Mouse (Mus musculus) liver, adult 2 months (tissue): ENCODE data around the gene Limk1. TPM values are rescaled to one million over a fixed set of nuclear protein-coding genes. Genes with fewer than 3 reads are reported as not detected.

Experiments
- DNase-seq: peaks from one replicate; pipeline ENCODE4 v3.0.0-alpha.2; 2011; ENCODE audit warnings: low read depth, low spot score; ENCODE audit errors: extremely low read depth
- H3K27ac ChIP-seq: fragments of 200-500 bp; replicated peaks from 2 replicates; pipeline ENCODE4 v1.5.1; 2012; ENCODE audit warnings: low read depth, mild to moderate bottlenecking, control low read depth, inconsistent platforms, low read length; ENCODE audit not compliant: insufficient read depth
- H3K27me3 ChIP-seq: fragments of 200-500 bp; 2 replicates; pipeline ENCODE4 v1.6.1; 2012; ENCODE audit warnings: mild to moderate bottlenecking, moderate library complexity, low read length, inconsistent platforms; ENCODE audit not compliant: control insufficient read depth, insufficient read depth
- H3K36me3 ChIP-seq: fragments of 200-500 bp; 2 replicates; pipeline ENCODE4 v1.6.1; 2012; ENCODE audit warnings: low read length, inconsistent platforms; ENCODE audit not compliant: control insufficient read depth, insufficient read depth
- H3K4me1 ChIP-seq: fragments of 200-500 bp; 2 replicates; pipeline ENCODE4 v1.6.1; 2011; ENCODE audit warnings: low read length; ENCODE audit not compliant: control insufficient read depth, insufficient read depth
- H3K4me3 ChIP-seq: fragments of 200-500 bp; 2 replicates; pipeline ENCODE4 v1.5.1; 2011; ENCODE audit warnings: low read depth, mild to moderate bottlenecking, control low read depth, low read length, moderate library complexity; ENCODE audit not compliant: insufficient read depth
- H3K79me2 ChIP-seq: fragments of 200-500 bp; 2 replicates; pipeline ENCODE4 v1.6.1; 2012; ENCODE audit warnings: inconsistent platforms, mild to moderate bottlenecking, low read length, moderate library complexity; ENCODE audit not compliant: control insufficient read depth, insufficient read depth
- H3K9ac ChIP-seq: fragments of 200-500 bp; 2 replicates; pipeline ENCODE4 v1.6.1; 2012; ENCODE audit warnings: low read depth, mild to moderate bottlenecking, control low read depth, inconsistent platforms, low read length
- CTCF ChIP-seq: fragments of 200-500 bp; IDR thresholded peaks from 2 replicates; pipeline ENCODE4 v1.5.1; 2011; ENCODE audit warnings: low read depth, low read length, control low read depth
- POLR2A ChIP-seq: fragments of 200-500 bp; IDR thresholded peaks from 2 replicates; pipeline ENCODE4 v1.6.1; 2011; ENCODE audit warnings: low read length, control low read depth; ENCODE audit not compliant: insufficient read depth; ENCODE audit errors: extremely low read depth
- WGBS: fragments of 180-500 bp; shearing (Covaris S2); methylation state at CpG from one replicate; pipeline ENCODE4 v1.1.7; 2018; 5-methylcytosine and 5-hydroxymethylcytosine counted together
- polyA plus RNA-seq: library from polyadenylated mRNA; depleted of rRNA; stranded (reverse); fragments of >200 nt; gene quantifications from 2 replicates; pipeline ENCODE4 v1.2.3, GENCODE M21; 2012
- total RNA-seq: library from RNA; depleted of rRNA; stranded (reverse); fragments of >200 nt; gene quantifications from 2 replicates; pipeline ENCODE4 v1.2.3, GENCODE M21; 2014

Limk1 gene
- total and polyA plus RNA-seq, 2 experiments: 0.83 to 2.7 TPM

- no peak for TF ChIP-seq POLR2A
- no peak for TF ChIP-seq CTCF
- 37% methylated on average over 2 of the region's 2 CpGs for WGBS
- H3K4me3 ChIP-seq: no peak overlapping the region
- H3K27ac ChIP-seq: no peak overlapping the region
- peaks cover 3% of the 10 kb centered on the region; the same call in 1 of the 2 replicates for H3K4me1 ChIP-seq
- H3K27me3 ChIP-seq: no peaks in the 10 kb centered on the region
- peak; percentile 87 for DNase-seq
- H3K9ac ChIP-seq: no peak overlapping the region
- H3K36me3 ChIP-seq: no peaks in the 10 kb centered on the region
- H3K79me2 ChIP-seq: no peaks in the 10 kb centered on the region
Measured at GRCm38 (mm10) chr5:134647394-134647793, 41.0 kb downstream of the Limk1 start.

- no peak for DNase-seq
- Histone ChIP-seq H3K79me2 (no peaks in the 10 kb centered on the region), H3K27ac (no peak overlapping the region), H3K4me1 (peaks cover 3% of the 10 kb centered on the region; the same call in 1 of the 2 replicates), H3K9ac (no peak overlapping the region), H3K27me3 (no peaks in the 10 kb centered on the region), H3K36me3 (no peaks in the 10 kb centered on the region), H3K4me3 (no peak overlapping the region)
- TF ChIP-seq POLR2A (no peak), CTCF (no peak)
- 80% methylated on average over 4 of the region's 4 CpGs for WGBS
Measured at GRCm38 (mm10) chr5:134646461-134646860, 41.9 kb downstream of the Limk1 start.

GRCm38 (mm10) chr5:134644643-134645118 lies 43.7 kb downstream of the Limk1 start:
- Histone ChIP-seq H3K4me1 (peaks cover 3% of the 10 kb centered on the region; the same call in 1 of the 2 replicates), H3K27me3 (no peaks in the 10 kb centered on the region), H3K9ac (no peak overlapping the region), H3K4me3 (no peak overlapping the region), H3K36me3 (no peaks in the 10 kb centered on the region), H3K79me2 (no peaks in the 10 kb centered on the region), H3K27ac (peak overlapping the region; percentile 62)
- DNase-seq: peak; percentile 58
- 54% methylated on average over 8 of the region's 8 CpGs for WGBS
- TF ChIP-seq CTCF (no peak), POLR2A (no peak)

- Histone ChIP-seq H3K4me3 (no peak overlapping the region), H3K79me2 (no peaks in the 10 kb centered on the region), H3K27me3 (no peaks in the 10 kb centered on the region), H3K27ac (peak overlapping the region; percentile 62), H3K4me1 (peaks cover 3% of the 10 kb centered on the region; the same call in 1 of the 2 replicates), H3K9ac (no peak overlapping the region), H3K36me3 (no peaks in the 10 kb centered on the region)
- 82% methylated on average over 1 of the region's 1 CpGs for WGBS
- DNase-seq: no peak
- TF ChIP-seq CTCF: no peak
- TF ChIP-seq POLR2A: no peak
Measured at GRCm38 (mm10) chr5:134644121-134644520, 44.3 kb downstream of the Limk1 start.

GRCm38 (mm10) chr5:134640371-134640770 lies 48.0 kb downstream of the Limk1 start:
- Histone ChIP-seq H3K27ac (no peak overlapping the region), H3K79me2 (peaks cover 26% of the 10 kb centered on the region; the same call in 1 of the 2 replicates), H3K4me1 (peaks cover 8% of the 10 kb centered on the region), H3K4me3 (no peak overlapping the region), H3K36me3 (peaks cover 5% of the 10 kb centered on the region), H3K9ac (no peak overlapping the region), H3K27me3 (no peaks in the 10 kb centered on the region)
- 86% methylated on average over 3 of the region's 3 CpGs for WGBS
- DNase-seq: no peak
- TF ChIP-seq CTCF: no peak
- no peak for TF ChIP-seq POLR2A

GRCm38 (mm10) chr5:134639269-134639682 lies 49.1 kb downstream of the Limk1 start, which contains the start of gene Eif4h:
Gene Eif4h (minus strand): TSS chr5:134639490.
- Histone ChIP-seq H3K27ac (peak within 1 kb of the TSS; percentile 77), H3K4me3 (peak within 1 kb of the TSS; percentile 68), H3K36me3 (peaks cover 10% of the 10 kb centered on the region), H3K9ac (peak within 1 kb of the TSS; percentile 90), H3K4me1 (peaks cover 9% of the 10 kb centered on the region), H3K27me3 (no peaks in the 10 kb centered on the region), H3K79me2 (peaks cover 32% of the 10 kb centered on the region; the same call in 1 of the 2 replicates)
- TF ChIP-seq CTCF (no peak), POLR2A (peak; percentile 93)
- WGBS: under 1% methylated on average over 51 of the region's 52 CpGs
- DNase-seq: peak; percentile 80
